Mouse (Mus musculus) adrenal gland, adult 18-20 months (tissue): Measurements from ENCODE around the gene Vma21-ps. TPM values are rescaled to one million over a fixed set of nuclear protein-coding genes. Genes with fewer than 3 reads are reported as not detected.
"Not testable (repeated sequence)": the region's sequence is repeated elsewhere in the genome, so short reads cannot be mapped to it uniquely, and the experiment has no call there.

Experiments
- DNase-seq, 2 experiments: peaks; one replicate each; pipeline ENCODE4 v3.0.0; 2021 to 2022; ENCODE audit warnings: low spot score in 2 of 2
- long read RNA-seq, 2 experiments: library from polyadenylated mRNA; stranded (forward); transcript quantifications; one replicate each; pipeline ENCODE4 v2.0.0; 2021
- total RNA-seq, 2 experiments: library from RNA; stranded (reverse); gene quantifications; 1 replicate in 1 of 2; 2 replicates in 1 of 2; pipeline ENCODE4 v1.2.3; 2021

Gene Vma21-ps
- total RNA-seq: not detected
- long read RNA-seq, experiment 1: 0 reads
- long read RNA-seq, experiment 2: 0 reads

DNA sequence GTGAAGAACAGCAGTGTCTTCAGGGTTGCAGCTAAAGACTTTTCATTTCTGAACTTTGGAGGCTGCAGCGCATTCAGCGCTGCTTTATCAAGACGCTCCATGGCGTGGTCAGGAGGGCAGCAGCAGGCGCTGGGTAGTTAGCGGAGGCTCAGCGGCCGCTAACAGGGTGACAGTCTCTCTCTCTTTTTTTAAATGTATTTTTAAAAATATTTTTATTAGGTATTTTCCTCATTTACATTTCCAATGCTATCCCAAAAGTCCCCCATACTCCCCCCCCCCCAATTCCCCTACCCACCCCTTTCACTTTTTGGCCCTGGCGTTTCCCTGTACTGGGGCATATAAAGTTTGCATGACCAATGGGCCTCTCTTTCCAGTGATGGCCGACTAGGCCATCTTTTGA, at the start of gene Vma21-ps:
TSS of gene Vma21-ps (minus strand) at position 101 of the 400 bp plus-strand sequence.
- DNase-seq: not testable (repeated sequence)

DNA sequence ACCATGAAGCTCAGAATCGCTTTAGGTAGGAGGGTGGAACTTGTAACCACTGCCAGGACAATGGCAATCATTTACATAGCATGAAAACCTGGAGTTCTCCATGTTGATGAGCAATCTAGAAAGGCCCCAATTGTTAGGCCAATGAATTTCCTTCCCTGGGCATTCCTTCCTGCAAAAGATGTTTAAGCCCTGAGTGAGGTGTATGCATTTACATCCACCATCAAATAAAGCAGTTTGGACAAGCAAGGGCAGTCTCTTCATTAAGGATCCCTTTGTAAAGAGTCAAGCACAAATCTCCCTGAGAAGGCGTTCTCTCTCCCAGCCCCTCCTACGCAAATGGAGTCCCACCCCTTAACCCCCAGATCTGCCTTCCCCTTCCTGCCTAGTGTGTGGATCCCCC, 46.0 kb upstream of the Vma21-ps start:
- no peak for DNase-seq

DNA sequence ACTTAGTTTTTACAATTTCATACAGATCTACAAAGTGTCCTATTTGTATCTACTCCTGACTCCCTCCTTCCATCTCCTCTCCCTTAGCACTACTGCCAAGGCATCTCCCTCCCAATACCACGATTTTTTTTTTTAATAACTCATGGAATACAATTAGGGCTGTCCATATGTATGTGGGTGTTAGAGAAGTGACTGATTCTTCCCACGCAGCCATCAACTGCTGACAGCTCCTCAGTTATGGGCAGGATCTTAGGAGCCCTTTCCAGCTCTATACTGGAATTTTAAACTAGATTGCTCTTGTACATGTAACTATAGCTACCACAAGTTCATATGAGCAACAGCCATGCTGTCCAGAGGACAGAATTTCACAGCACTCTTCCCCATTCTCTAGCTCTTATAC, 33.6 kb upstream of the Vma21-ps start:
- no peak for DNase-seq

DNA sequence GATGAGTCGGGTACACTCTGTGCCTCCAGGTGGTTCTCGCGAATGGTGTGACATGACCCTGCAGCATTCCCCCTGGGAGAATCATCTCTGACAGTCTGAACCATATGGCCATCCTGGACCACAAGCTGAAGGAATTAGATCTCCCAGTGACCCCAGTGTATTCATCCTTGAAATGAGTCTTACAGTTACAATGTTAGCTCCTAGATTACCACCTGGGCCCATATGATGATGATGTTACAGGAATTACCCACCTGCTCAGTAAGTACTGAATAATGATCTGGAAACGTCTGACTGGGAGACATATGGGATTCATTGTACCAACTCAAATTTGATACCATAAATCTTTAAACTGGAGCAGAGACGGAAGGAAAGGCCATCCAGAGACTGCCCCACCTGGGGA, 29.4 kb upstream of the Vma21-ps start:
- no peak for DNase-seq

DNA sequence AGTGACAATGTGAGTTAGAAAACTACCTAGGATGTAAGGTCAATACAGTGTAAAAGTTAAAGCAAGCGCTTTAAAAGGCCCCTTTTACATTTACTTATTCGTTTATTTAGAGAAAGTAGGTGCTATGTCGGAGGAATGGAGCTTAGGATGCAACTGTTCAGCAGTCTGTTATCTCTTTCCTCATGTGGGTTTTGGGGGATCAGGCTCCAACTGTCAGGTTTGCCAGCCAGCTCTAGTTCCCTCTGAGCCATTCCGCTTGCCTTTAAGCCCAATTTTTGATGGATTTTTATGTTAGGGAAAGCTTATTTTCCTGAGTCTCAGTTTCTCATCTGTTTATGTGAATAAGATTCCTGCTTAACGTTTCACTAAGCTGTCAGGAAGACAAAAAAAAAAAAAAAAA, 22.3 kb upstream of the Vma21-ps start:
- no peak for DNase-seq

DNA sequence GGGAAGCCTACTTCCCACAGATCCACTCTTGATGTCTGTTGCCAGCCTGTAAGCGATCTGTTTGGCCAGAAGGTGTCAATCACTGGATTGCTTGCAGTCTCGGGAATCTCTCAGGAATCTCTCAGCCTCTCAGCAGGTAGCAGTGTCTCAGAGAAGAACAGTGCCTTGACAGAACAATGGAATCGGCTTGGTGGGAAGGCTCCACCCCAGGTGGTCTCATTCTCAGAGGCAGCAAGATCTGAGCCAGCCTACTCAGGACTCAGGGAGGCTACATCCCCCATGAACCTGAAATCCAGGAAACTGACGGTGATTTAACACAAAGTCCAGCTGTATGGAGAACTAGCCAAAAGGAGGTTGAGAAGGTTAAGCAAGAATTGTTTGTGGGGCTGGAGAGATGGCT, 20.5 kb upstream of the Vma21-ps start:
- DNase-seq: no peak

DNA sequence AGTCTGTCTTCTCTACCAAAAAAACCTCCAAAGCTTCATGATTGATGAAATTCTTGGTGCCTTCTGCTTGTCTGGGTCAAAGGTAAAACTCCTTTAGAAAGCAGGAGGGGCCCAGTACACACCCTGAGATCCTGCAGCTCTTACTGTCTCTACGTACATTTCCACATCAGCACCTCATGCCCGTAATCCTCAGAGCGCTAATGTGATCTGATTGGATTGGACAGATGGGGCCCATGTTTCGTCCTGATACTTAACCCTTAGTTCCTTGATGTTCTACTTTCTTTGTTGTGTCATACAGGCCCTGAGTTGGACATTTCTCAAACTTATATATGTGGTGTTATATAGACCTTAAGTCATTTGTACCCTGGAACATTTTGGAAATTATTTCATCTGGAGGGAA, 9.6 kb downstream of the Vma21-ps start:
- DNase-seq: no peak

DNA sequence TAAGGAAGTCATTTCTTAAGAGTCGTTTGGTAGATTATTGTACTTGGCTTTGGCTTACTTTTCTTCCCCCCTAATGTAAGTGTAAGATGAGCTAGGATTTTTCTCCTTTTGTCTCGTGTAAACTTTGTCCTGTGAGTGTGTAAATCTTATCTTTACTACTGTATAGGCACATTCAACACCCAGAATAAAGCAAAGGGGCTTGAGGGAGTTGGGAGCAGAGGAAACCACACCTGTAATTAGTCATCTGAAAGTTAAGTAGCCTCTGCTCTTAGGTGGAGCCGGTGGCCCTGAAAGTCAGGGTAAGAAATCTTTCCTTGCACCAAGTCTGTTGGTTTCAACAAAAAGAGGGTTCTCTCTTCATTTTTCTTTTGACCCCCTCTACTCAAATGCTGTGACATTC, 23.6 kb downstream of the Vma21-ps start:
- no peak for DNase-seq

DNA sequence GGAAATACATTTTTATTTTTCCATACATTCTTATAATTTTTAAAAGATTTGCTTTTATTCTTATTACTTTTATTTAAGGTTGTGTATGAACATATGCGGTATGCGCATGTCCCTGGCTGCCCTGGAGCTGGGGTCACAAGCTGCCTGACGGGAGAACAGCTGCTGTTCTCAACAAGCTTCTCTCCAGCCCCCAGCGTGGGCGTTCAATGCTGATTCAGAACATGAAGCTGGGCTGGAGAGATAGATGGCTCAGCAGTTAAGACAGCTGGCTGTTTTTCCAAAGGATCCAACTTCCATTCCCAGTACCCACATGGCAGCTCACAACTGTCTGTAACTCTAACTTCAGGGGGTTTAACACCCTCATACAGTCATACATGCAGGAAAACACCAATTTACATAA, 35.7 kb downstream of the Vma21-ps start:
- no peak for DNase-seq

DNA sequence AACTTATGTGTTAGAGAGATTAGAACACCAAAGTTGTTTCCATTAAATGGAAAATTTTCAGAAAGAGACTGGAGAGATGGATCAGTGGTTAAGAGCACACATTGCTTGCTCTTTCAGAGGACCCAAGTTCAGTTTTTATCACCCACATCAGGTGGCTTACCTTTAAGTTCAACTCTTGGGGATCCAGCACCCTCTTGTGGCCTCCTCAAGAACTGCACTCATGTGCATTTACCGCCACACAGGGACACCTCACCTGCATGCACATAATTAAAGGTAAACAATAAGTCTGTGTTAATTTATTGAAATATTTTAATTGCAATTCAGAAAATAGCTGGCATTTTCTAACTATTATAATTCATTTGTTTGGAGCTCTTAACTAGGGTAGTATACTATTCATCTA, 37.3 kb downstream of the Vma21-ps start:
- no peak for DNase-seq

Other genes with a start within 250 kb of the Vma21-ps start
- 1 to 10 TPM; 5.6 to 7.6 TPM for gene Smc2, start 58.0 kb downstream of the Vma21-ps start, total RNA-seq
- gene Toporsl, start 99.0 kb upstream of the Vma21-ps start, total RNA-seq: not detected